Mouse (Mus musculus) bone marrow macrophage, adult 2 months (primary cell): Measurements from ENCODE around the gene Ttpal. TPM values are rescaled to one million over a fixed set of nuclear protein-coding genes. Genes with fewer than 3 reads are reported as not detected.

Source experiments
- H3K27ac ChIP-seq: 2 replicates; pipeline ENCODE4 v1.5.1; 2012; ENCODE audit warnings: low read depth, low read length; ENCODE audit not compliant: insufficient read depth
- H3K4me1 ChIP-seq: 2 replicates; pipeline ENCODE4 v1.6.1; 2012; ENCODE audit warnings: low read length; ENCODE audit not compliant: control insufficient read depth, insufficient read depth
- H3K4me3 ChIP-seq: 2 replicates; pipeline ENCODE4 v1.5.1; 2012; ENCODE audit warnings: mild to moderate bottlenecking, low read length, moderate library complexity; ENCODE audit not compliant: insufficient read depth
- CTCF ChIP-seq: IDR thresholded peaks from 2 replicates; pipeline ENCODE4 v1.5.1; 2012; ENCODE audit warnings: low read depth, mild to moderate bottlenecking, low read length, moderate library complexity
- POLR2A ChIP-seq: IDR thresholded peaks from 2 replicates; pipeline ENCODE4 v1.6.1; 2012; ENCODE audit warnings: mild to moderate bottlenecking, low read depth, low read length, borderline replicate concordance
- polyA plus RNA-seq: library from polyadenylated mRNA; stranded (reverse); fragments of >200 nt; gene quantifications from 2 replicates; pipeline ENCODE4 v1.2.4, GENCODE M21; 2012; ENCODE audit not compliant: missing spikeins, insufficient read depth, insufficient read length

Gene Ttpal
- polyA plus RNA-seq, 1 experiment: 8.5 TPM

GRCm38 (mm10) chr2:163574321-163574720 lies 27.8 kb upstream of the Ttpal start:
- peaks cover 15% of the 10 kb centered on the region for H3K4me1 ChIP-seq
- TF ChIP-seq CTCF: no peak
- TF ChIP-seq POLR2A: no peak
- H3K27ac ChIP-seq: no peak overlapping the region
- no peak overlapping the region for H3K4me3 ChIP-seq

DNA sequence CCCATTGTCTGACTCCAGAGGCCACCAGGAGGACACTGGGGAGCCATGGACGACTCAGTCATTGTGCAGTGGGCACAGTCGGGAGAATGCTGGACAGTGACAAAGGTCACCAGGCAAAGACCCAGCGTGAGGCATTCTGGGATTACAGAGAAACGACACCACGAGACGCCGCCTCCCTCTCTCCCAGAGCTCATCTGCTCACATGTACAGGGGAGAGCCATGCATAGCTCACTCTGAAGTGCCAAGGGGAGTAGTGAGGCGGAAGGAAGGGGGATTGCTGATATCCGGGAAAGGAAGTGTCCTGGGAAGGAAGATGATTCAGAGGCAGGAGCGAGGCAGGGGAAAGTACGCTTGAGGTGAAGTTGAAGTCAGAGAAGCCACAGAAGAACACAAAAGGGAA lies 26.9 kb upstream of the Ttpal start:
- no peak overlapping the region for H3K27ac ChIP-seq
- no peak for TF ChIP-seq POLR2A
- no peak for TF ChIP-seq CTCF
- H3K4me3 ChIP-seq: peak overlapping the region; percentile 31
- H3K4me1 ChIP-seq: peaks cover 24% of the 10 kb centered on the region

DNA sequence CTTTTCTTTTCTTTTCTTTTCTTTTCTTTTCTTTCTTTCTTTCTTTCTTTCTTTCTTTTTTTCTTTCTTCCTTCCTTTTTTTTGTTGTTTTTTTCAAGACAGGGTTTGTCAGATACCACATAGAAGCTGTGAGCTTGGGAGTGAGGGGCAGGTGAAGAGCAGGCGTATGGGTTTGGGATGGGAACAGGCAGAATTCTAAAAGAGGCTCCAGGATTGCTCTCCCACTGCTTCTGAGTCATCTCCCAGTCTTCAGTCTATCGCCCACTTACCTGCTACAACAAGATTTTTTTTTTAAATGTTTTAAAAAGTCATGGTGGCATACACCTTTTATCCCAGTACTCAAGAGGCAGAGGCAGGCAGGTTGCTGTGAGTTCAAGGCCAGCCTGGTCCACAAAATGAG lies 24.1 kb upstream of the Ttpal start:
- H3K4me3 ChIP-seq: no peak overlapping the region
- TF ChIP-seq POLR2A (no peak), CTCF (no peak)
- no peak overlapping the region for H3K27ac ChIP-seq
- peaks cover 37% of the 10 kb centered on the region for H3K4me1 ChIP-seq

DNA sequence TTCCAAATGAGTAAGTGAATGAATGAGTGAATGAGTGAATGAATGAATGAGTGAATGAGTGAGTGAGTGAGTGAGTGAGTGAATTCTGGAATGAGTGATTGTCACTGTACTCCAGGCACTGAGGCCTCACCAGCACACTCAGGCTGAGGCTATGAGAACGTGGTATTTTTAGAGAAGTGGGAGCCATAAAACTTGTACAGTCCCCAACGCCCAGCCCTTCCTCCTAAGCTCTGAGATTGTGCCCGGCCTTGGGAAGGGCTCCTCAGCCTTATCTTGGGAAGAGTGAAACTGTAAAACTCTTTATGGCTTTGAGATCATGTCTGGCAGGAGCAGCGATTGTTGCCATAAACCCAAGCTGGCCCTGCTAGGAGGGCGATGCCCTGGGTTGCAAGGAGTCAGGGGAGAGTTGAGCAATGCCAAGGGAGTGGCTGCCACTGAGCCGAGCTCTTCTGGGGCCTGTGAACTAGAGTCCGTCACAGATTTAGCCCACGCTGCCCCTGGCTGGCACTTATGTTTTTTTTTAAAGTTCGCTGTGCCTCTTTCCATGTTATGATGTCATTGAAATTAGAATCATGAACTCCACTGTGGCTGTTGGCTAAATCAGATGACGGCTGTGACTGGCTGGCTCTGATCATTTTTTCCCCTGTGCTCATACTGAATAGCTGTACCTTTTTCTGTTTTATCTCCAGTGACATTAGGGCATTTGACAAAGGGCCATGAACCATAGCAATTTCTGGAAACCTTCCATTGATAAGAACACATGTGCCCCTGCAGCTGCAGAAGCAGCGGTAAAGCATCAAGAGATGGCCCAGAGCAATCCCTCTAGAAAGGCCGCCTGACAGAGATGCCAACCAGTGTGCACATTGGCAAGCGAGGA lies 21.8 kb upstream of the Ttpal start:
- peaks cover 46% of the 10 kb centered on the region for H3K4me1 ChIP-seq
- peak overlapping the region; percentile 82 for H3K27ac ChIP-seq
- H3K4me3 ChIP-seq: no peak overlapping the region
- TF ChIP-seq CTCF: no peak
- no peak for TF ChIP-seq POLR2A

GRCm38 (mm10) chr2:163583226-163584087 lies 18.7 kb upstream of the Ttpal start:
- TF ChIP-seq CTCF (no peak), POLR2A (no peak; the same call in 1 of the 2 replicates)
- H3K27ac ChIP-seq: peak overlapping the region; percentile 41
- H3K4me1 ChIP-seq: peaks cover 58% of the 10 kb centered on the region
- no peak overlapping the region for H3K4me3 ChIP-seq

GRCm38 (mm10) chr2:163584088-163584426 lies 18.1 kb upstream of the Ttpal start:
- TF ChIP-seq POLR2A (no peak; the same call in 1 of the 2 replicates), CTCF (no peak)
- Histone ChIP-seq H3K27ac (peak overlapping the region; percentile 41), H3K4me1 (peaks cover 63% of the 10 kb centered on the region), H3K4me3 (no peak overlapping the region)

DNA sequence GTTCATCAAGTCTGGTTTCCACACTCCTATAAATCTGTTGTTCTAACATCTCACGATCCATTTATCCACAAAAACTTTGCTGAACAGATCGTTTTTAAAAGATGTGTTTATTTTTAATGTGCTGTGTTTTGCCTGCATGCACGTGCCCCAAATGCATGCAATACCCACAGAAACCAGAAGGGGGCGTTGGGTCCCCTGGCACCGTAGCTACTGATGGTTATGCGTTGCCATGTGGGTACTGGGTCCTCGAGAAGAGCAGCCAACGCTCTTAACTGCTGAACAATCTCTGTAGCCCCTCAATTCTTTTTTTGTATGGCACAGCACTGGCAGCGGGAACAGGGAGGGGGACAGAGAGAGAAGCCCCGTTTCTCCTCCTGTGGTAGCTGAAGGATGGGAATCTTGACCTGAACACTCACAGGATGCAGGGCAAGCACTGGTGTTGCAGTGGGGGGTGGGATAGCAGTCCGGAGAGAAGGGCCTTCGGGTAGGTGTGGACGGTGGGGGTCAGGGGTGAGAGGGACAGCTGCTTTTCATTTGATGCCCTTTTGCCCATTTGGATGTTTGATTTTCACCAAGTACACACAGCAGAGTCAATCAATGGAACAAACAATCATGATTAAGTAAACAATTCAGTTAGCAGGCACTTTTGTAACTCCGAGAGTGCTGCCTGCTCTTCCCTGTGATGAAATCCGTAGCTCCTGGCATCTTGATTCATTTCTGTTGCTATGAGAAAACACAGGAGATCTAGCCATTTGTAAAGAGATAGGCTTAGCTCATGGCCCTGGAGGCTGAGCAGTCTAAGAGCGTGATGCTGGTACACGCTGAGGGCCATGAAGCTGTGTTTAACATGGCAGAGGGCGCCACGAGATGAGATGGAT lies 15.5 kb upstream of the Ttpal start:
- Histone ChIP-seq H3K27ac (peak overlapping the region; percentile 47), H3K4me3 (no peak overlapping the region), H3K4me1 (peaks cover 64% of the 10 kb centered on the region)
- TF ChIP-seq POLR2A (no peak), CTCF (peak; percentile 98)

- no peak overlapping the region for H3K4me3 ChIP-seq
- H3K27ac ChIP-seq: peak overlapping the region; percentile 80
- H3K4me1 ChIP-seq: peaks cover 64% of the 10 kb centered on the region
- no peak for TF ChIP-seq POLR2A
- TF ChIP-seq CTCF: no peak
Observed at GRCm38 (mm10) chr2:163587506-163587905, 14.6 kb upstream of the Ttpal start.

DNA sequence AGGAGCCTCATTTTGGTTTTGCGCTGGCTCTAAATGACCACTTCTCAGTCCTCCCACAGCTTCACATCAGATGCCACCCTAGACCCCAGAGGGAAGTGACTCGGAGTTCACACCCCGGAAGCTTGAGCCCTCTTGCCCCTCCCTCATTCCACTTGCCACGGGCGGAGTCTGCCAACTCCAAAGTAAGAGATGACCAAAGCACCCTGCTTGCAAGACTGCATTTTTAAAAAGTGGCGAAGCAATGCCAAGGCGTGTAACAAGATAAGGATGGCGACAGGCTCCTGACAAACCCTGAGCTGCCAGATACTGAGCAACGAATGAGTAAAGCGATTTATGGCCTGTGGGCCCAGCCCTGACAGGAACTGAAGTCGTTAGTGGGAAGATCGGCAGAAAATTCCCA lies 11.9 kb upstream of the Ttpal start:
- TF ChIP-seq CTCF: no peak
- TF ChIP-seq POLR2A: no peak
- Histone ChIP-seq H3K4me3 (0 out of 2 replicates have a peak overlapping the region, but pooled peaks have one; percentile 11), H3K4me1 (peaks cover 57% of the 10 kb centered on the region), H3K27ac (peak overlapping the region; percentile 80)
